Mouse (Mus musculus): ENCODE measurements around the gene Cluh. TPM values are rescaled to one million over a fixed set of nuclear protein-coding genes. Genes with fewer than 3 reads are reported as not detected.

Cluh gene
- polyA plus RNA-seq, 1 experiment from 2014 or later, result 39.7 TPM

GRCm38 (mm10) chr11:74649647-74650551 is 604 bp downstream of the Cluh start:
- peak; percentile 15 for ATAC-seq (ENCODE audit: insufficient number of reproducible peaks, insufficient read depth, low FRiP score, low read depth)
- Histone ChIP-seq H3K36me3 (ENCODE audit: control insufficient read depth, insufficient read depth, low read length) (peaks cover 7% of the 10 kb centered on the region; the same call in 1 of the 2 replicates), H3K4me1 (ENCODE audit: control insufficient read depth in 2 of 2, insufficient read depth in 2 of 2, low read length in 2 of 2) (peaks cover 31 to 46% of the 10 kb centered on the region in 2 experiments), H3K4me3 (ENCODE audit: control insufficient read depth in 1 of 2, insufficient read depth in 1 of 2, low read depth in 1 of 2, low read length in 2 of 2) (peak overlapping the region; percentile 75 to 96), H3K9me3 (ENCODE audit: control insufficient read depth, low read length) (no peaks in the 10 kb centered on the region), H3K9ac (ENCODE audit: low read length) (peak overlapping the region; percentile 98), H3K27ac (replicated peaks in 1 of 2; ENCODE audit: control insufficient read depth in 1 of 2, insufficient read depth in 1 of 2, low read depth in 2 of 2, low read length in 2 of 2) (peak overlapping the region; percentile 57 to 91), H3K27me3 (ENCODE audit: control insufficient read depth, insufficient read depth, low read length) (no peaks in the 10 kb centered on the region), H3K4me2 (ENCODE audit: low read length) (peak overlapping the region; percentile 79)
- WGBS, result 1% methylated on average over 53 of the region's 53 CpGs

- Histone ChIP-seq H3K27me3 (ENCODE audit: control insufficient read depth, insufficient read depth, low read length) (no peaks in the 10 kb centered on the region), H3K4me3 (ENCODE audit: control insufficient read depth in 1 of 2, insufficient read depth in 1 of 2, low read depth in 1 of 2, low read length in 2 of 2) (peak overlapping the region; percentile 75 to 96), H3K27ac (replicated peaks in 1 of 2; ENCODE audit: control insufficient read depth in 1 of 2, insufficient read depth in 1 of 2, low read depth in 2 of 2, low read length in 2 of 2) (peak overlapping the region; percentile 28 to 91; a peak in 3 of 4 replicates), H3K4me1 (ENCODE audit: control insufficient read depth in 2 of 2, insufficient read depth in 2 of 2, low read length in 2 of 2) (peaks cover 32 to 49% of the 10 kb centered on the region in 2 experiments), H3K36me3 (ENCODE audit: control insufficient read depth, insufficient read depth, low read length) (peaks cover 7% of the 10 kb centered on the region; the same call in 1 of the 2 replicates), H3K4me2 (ENCODE audit: low read length) (peak overlapping the region; percentile 79), H3K9ac (ENCODE audit: low read length) (peak overlapping the region; percentile 98), H3K9me3 (ENCODE audit: control insufficient read depth, low read length) (no peaks in the 10 kb centered on the region)
- 35% methylated on average over 4 of the region's 4 CpGs for WGBS
- ATAC-seq (ENCODE audit: insufficient number of reproducible peaks, insufficient read depth, low FRiP score, low read depth), result no peak
These were observed 1.3 kb downstream of the Cluh start for GRCm38 (mm10) chr11:74650576-74651100.

- ATAC-seq (ENCODE audit: insufficient number of reproducible peaks, insufficient read depth, low FRiP score, low read depth), result no peak
- Histone ChIP-seq H3K4me3 (ENCODE audit: control insufficient read depth in 1 of 2, insufficient read depth in 1 of 2, low read depth in 1 of 2, low read length in 2 of 2) (peak overlapping the region; percentile 2 to 10; a peak in 1 of 4 replicates), H3K4me2 (ENCODE audit: low read length) (peak overlapping the region; percentile 58), H3K9me3 (ENCODE audit: control insufficient read depth, low read length) (no peaks in the 10 kb centered on the region), H3K27ac (replicated peaks in 1 of 2; ENCODE audit: control insufficient read depth in 1 of 2, insufficient read depth in 1 of 2, low read depth in 2 of 2, low read length in 2 of 2) (peak overlapping the region; percentile 84 to 93), H3K36me3 (ENCODE audit: control insufficient read depth, insufficient read depth, low read length) (peaks cover 26% of the 10 kb centered on the region), H3K27me3 (ENCODE audit: control insufficient read depth, insufficient read depth, low read length) (no peaks in the 10 kb centered on the region), H3K9ac (ENCODE audit: low read length) (peak overlapping the region; percentile 66), H3K4me1 (ENCODE audit: control insufficient read depth in 2 of 2, insufficient read depth in 2 of 2, low read length in 2 of 2) (peaks cover 32 to 50% of the 10 kb centered on the region in 2 experiments)
- 88% methylated on average over 4 of the region's 4 CpGs for WGBS
These were observed 3.5 kb downstream of the Cluh start for GRCm38 (mm10) chr11:74652791-74653191.

GRCm38 (mm10) chr11:74653385-74653784 is 4.1 kb downstream of the Cluh start:
- 0 out of 2 replicates have a peak, but pooled peaks have one; percentile 12 for ATAC-seq (ENCODE audit: insufficient number of reproducible peaks, insufficient read depth, low FRiP score, low read depth)
- Histone ChIP-seq H3K4me2 (ENCODE audit: low read length) (peak overlapping the region; percentile 58), H3K4me3 (ENCODE audit: control insufficient read depth in 1 of 2, insufficient read depth in 1 of 2, low read depth in 1 of 2, low read length in 2 of 2) (peak overlapping the region; percentile 2 to 10; a peak in 2 of 4 replicates), H3K27ac (replicated peaks in 1 of 2; ENCODE audit: control insufficient read depth in 1 of 2, insufficient read depth in 1 of 2, low read depth in 2 of 2, low read length in 2 of 2) (peak overlapping the region; percentile 84 to 93), H3K36me3 (ENCODE audit: control insufficient read depth, insufficient read depth, low read length) (peaks cover 32% of the 10 kb centered on the region), H3K27me3 (ENCODE audit: control insufficient read depth, insufficient read depth, low read length) (no peaks in the 10 kb centered on the region), H3K9me3 (ENCODE audit: control insufficient read depth, low read length) (no peaks in the 10 kb centered on the region), H3K9ac (ENCODE audit: low read length) (peak overlapping the region; percentile 66), H3K4me1 (ENCODE audit: control insufficient read depth in 2 of 2, insufficient read depth in 2 of 2, low read length in 2 of 2) (peaks cover 32 to 50% of the 10 kb centered on the region in 2 experiments)
- 32% methylated on average over 6 of the region's 6 CpGs for WGBS

- no peak overlapping the region for H3K4me3 ChIP-seq (ENCODE audit: control insufficient read depth in 1 of 2, insufficient read depth in 1 of 2, low read depth in 1 of 2, low read length in 2 of 2)
- ATAC-seq (ENCODE audit: insufficient number of reproducible peaks, insufficient read depth, low FRiP score, low read depth), result no peak
- H3K27me3 ChIP-seq (ENCODE audit: control insufficient read depth, insufficient read depth, low read length), result no peaks in the 10 kb centered on the region
- peaks cover 25 to 43% of the 10 kb centered on the region in 2 experiments for H3K4me1 ChIP-seq (ENCODE audit: control insufficient read depth in 2 of 2, insufficient read depth in 2 of 2, low read length in 2 of 2)
- no peak overlapping the region for H3K9ac ChIP-seq (ENCODE audit: low read length)
- H3K4me2 ChIP-seq (ENCODE audit: low read length), result no peak overlapping the region
- H3K9me3 ChIP-seq (ENCODE audit: control insufficient read depth, low read length), result no peaks in the 10 kb centered on the region
- H3K27ac ChIP-seq (replicated peaks in 1 of 2; ENCODE audit: control insufficient read depth in 1 of 2, insufficient read depth in 1 of 2, low read depth in 2 of 2, low read length in 2 of 2), result no peak overlapping the region
- WGBS, result 55% methylated on average over 3 of the region's 3 CpGs
- H3K36me3 ChIP-seq (ENCODE audit: control insufficient read depth, insufficient read depth, low read length), result peaks cover 58% of the 10 kb centered on the region
These were observed 6.6 kb downstream of the Cluh start for GRCm38 (mm10) chr11:74655941-74656340.

GRCm38 (mm10) chr11:74660336-74660735 is 11.0 kb downstream of the Cluh start:
- H3K36me3 ChIP-seq (ENCODE audit: control insufficient read depth, insufficient read depth, low read length), result peaks cover 95% of the 10 kb centered on the region
- WGBS, result 93% methylated on average over 13 of the region's 13 CpGs
- 0 out of 4 replicates have a peak, but pooled peaks cover 0 to 2% of the 10 kb centered on the region in 2 experiments for H3K4me1 ChIP-seq (ENCODE audit: control insufficient read depth in 2 of 2, insufficient read depth in 2 of 2, low read length in 2 of 2)
- H3K4me2 ChIP-seq (ENCODE audit: low read length), result no peak overlapping the region
- no peaks in the 10 kb centered on the region for H3K9me3 ChIP-seq (ENCODE audit: control insufficient read depth, low read length)
- ATAC-seq (ENCODE audit: insufficient number of reproducible peaks, insufficient read depth, low FRiP score, low read depth), result no peak
- no peak overlapping the region for H3K9ac ChIP-seq (ENCODE audit: low read length)
- H3K27ac ChIP-seq (replicated peaks in 1 of 2; ENCODE audit: control insufficient read depth in 1 of 2, insufficient read depth in 1 of 2, low read depth in 2 of 2, low read length in 2 of 2), result no peak overlapping the region
- H3K27me3 ChIP-seq (ENCODE audit: control insufficient read depth, insufficient read depth, low read length), result no peaks in the 10 kb centered on the region
- H3K4me3 ChIP-seq (ENCODE audit: control insufficient read depth in 1 of 2, insufficient read depth in 1 of 2, low read depth in 1 of 2, low read length in 2 of 2), result no peak overlapping the region

GRCm38 (mm10) chr11:74661641-74662040 is 12.3 kb downstream of the Cluh start:
- Histone ChIP-seq H3K27me3 (ENCODE audit: control insufficient read depth, insufficient read depth, low read length) (no peaks in the 10 kb centered on the region), H3K9me3 (ENCODE audit: control insufficient read depth, low read length) (no peaks in the 10 kb centered on the region), H3K4me1 (ENCODE audit: control insufficient read depth in 2 of 2, insufficient read depth in 2 of 2, low read length in 2 of 2) (no peaks in the 10 kb centered on the region), H3K9ac (ENCODE audit: low read length) (no peak overlapping the region), H3K4me3 (ENCODE audit: control insufficient read depth in 1 of 2, insufficient read depth in 1 of 2, low read depth in 1 of 2, low read length in 2 of 2) (no peak overlapping the region), H3K4me2 (ENCODE audit: low read length) (no peak overlapping the region), H3K36me3 (ENCODE audit: control insufficient read depth, insufficient read depth, low read length) (peaks cover 100% of the 10 kb centered on the region), H3K27ac (replicated peaks in 1 of 2; ENCODE audit: control insufficient read depth in 1 of 2, insufficient read depth in 1 of 2, low read depth in 2 of 2, low read length in 2 of 2) (no peak overlapping the region)
- no peak for ATAC-seq (ENCODE audit: insufficient number of reproducible peaks, insufficient read depth, low FRiP score, low read depth)
- 89% methylated on average over 19 of the region's 19 CpGs for WGBS

Data from heart, embryonic 14.5 days (tissue).